Mouse (Mus musculus) heart, embryonic 16.5 days (tissue): Measurements from ENCODE around the gene Slc13a2. TPM values are rescaled to one million over a fixed set of nuclear protein-coding genes. Genes with fewer than 3 reads are reported as not detected.

ENCODE experiments used
- ATAC-seq: fragments of 200-750 bp; cut with Nextera tagmentation; replicated peaks from 2 replicates; pipeline ENCODE4 v1.8.0; 2017; ENCODE audit warnings: moderate number of reproducible peaks; ENCODE audit not compliant: insufficient read depth, low FRiP score; ENCODE audit errors: extremely low read depth
- H3K27ac ChIP-seq: fragments of 300-500 bp; sonication (generic); 2 replicates; pipeline ENCODE4 v1.5.1; 2014; ENCODE audit warnings: mild to moderate bottlenecking, low read length, control low read depth, moderate library complexity
- H3K27me3 ChIP-seq: fragments of 300-500 bp; sonication (generic); 2 replicates; pipeline ENCODE4 v1.6.1; 2014; ENCODE audit warnings: low read length, mixed read lengths; ENCODE audit not compliant: control insufficient read depth, insufficient read depth
- H3K36me3 ChIP-seq: fragments of 300-500 bp; sonication (generic); 2 replicates; pipeline ENCODE4 v1.6.1; 2014; ENCODE audit not compliant: control insufficient read depth, insufficient read depth
- H3K4me1 ChIP-seq: fragments of 300-500 bp; sonication (generic); 2 replicates; pipeline ENCODE4 v1.6.1; 2014; ENCODE audit warnings: low read length, mixed read lengths; ENCODE audit not compliant: control insufficient read depth, insufficient read depth
- H3K4me2 ChIP-seq: fragments of 300-500 bp; sonication (generic); 2 replicates; pipeline ENCODE4 v1.6.1; 2014; ENCODE audit warnings: low read depth, mild to moderate bottlenecking, control low read depth, low read length
- H3K4me3 ChIP-seq: fragments of 300-500 bp; sonication (generic); 2 replicates; pipeline ENCODE4 v1.5.1; 2014; ENCODE audit warnings: mild to moderate bottlenecking, control low read depth, low read length
- H3K9ac ChIP-seq: fragments of 300-500 bp; sonication (generic); 2 replicates; pipeline ENCODE4 v1.6.1; 2014; ENCODE audit warnings: low read length, control low read depth
- H3K9me3 ChIP-seq: fragments of 300-500 bp; sonication (generic); replicated peaks from 2 replicates; pipeline ENCODE4 v1.6.1; 2016; ENCODE audit warnings: low read length; ENCODE audit not compliant: control insufficient read depth
- WGBS: fragments of 180-500 bp; shearing (Covaris S2); extraction: QIAGEN DNeasy Blood & Tissue Kit; methylation state at CpG from one replicate; pipeline ENCODE4 v1.1.7; 2014; 5-methylcytosine and 5-hydroxymethylcytosine counted together
- polyA plus RNA-seq: library from polyadenylated mRNA; unstranded; fragments of >200 nt; fragmentation: Nextera tagmentation; extraction: Ambion mirVana; gene quantifications from 2 replicates; pipeline ENCODE4 v1.2.1, GENCODE M21; 2015

The Slc13a2 gene
- polyA plus RNA-seq, 1 experiment from 2014 or later, result 0.70 TPM

DNA sequence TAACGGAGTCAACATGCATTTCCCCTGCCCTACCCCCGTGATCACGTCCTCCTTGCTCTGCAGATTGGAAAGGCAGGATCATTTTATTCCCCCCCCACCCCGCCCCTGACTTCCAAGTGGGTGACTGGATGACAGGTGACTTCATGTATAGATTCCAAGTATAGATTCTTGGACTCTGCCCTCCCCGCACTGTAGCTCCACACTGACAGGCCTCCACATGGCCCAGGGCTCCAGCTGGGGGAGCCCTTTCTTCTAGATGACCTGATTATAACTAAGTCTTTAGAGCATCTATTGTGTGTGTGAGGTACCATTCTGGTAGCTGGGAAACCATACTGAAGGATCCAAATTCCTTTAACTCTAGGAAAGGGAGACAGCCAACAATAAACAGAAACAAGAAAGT lies 40.7 kb upstream of the Slc13a2 start:
- ATAC-seq, result no peak
- WGBS, result 85% methylated on average over 5 of the region's 5 CpGs

GRCm38 (mm10) chr11:78461894-78462293 lies 39.9 kb upstream of the Slc13a2 start:
- Histone ChIP-seq H3K4me2 (no peak overlapping the region), H3K4me3 (no peak overlapping the region), H3K36me3 (no peaks in the 10 kb centered on the region), H3K9me3 (no peaks in the 10 kb centered on the region), H3K27ac (no peak overlapping the region), H3K9ac (no peak overlapping the region), H3K27me3 (no peaks in the 10 kb centered on the region), H3K4me1 (peaks cover 10% of the 10 kb centered on the region)
- 69% methylated on average over 1 of the region's 1 CpGs for WGBS
- ATAC-seq, result no peak

More for the DNA sequence above, 40.7 kb upstream of the Slc13a2 start:
- no peak overlapping the region for H3K9ac ChIP-seq
- H3K9me3 ChIP-seq, result no peaks in the 10 kb centered on the region
- peaks cover 10% of the 10 kb centered on the region for H3K4me1 ChIP-seq
- H3K27ac ChIP-seq, result no peak overlapping the region
- H3K36me3 ChIP-seq, result no peaks in the 10 kb centered on the region
- H3K27me3 ChIP-seq, result no peaks in the 10 kb centered on the region
- H3K4me3 ChIP-seq, result no peak overlapping the region
- no peak overlapping the region for H3K4me2 ChIP-seq

DNA sequence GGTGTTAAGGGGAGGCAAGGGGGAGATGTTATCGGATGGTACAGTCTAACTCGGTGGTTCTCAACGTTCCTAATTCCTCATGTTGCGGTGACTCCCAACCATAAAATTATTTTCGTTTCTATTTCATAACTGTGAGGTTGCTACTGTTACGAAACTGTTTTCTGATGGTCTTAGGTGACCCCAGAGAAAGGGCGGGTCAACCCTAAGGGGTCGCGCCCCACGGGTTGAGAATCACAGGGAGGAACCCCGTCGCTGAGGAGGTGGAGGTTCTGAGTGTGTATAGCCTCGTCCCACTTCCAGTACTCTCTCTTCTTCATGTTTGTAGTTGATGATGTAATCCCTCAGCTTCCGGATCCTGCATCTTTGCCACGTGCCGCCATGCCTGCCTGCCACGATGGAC lies 36.7 kb upstream of the Slc13a2 start:
- no peaks in the 10 kb centered on the region for H3K9me3 ChIP-seq
- 78% methylated on average over 17 of the region's 17 CpGs for WGBS
- 0 out of 2 replicates have a peak, but pooled peaks cover 2% of the 10 kb centered on the region for H3K27me3 ChIP-seq
- no peak for ATAC-seq
- no peak overlapping the region for H3K27ac ChIP-seq
- no peak overlapping the region for H3K9ac ChIP-seq
- H3K4me1 ChIP-seq, result no peaks in the 10 kb centered on the region
- no peak overlapping the region for H3K4me2 ChIP-seq
- no peaks in the 10 kb centered on the region for H3K36me3 ChIP-seq
- no peak overlapping the region for H3K4me3 ChIP-seq

DNA sequence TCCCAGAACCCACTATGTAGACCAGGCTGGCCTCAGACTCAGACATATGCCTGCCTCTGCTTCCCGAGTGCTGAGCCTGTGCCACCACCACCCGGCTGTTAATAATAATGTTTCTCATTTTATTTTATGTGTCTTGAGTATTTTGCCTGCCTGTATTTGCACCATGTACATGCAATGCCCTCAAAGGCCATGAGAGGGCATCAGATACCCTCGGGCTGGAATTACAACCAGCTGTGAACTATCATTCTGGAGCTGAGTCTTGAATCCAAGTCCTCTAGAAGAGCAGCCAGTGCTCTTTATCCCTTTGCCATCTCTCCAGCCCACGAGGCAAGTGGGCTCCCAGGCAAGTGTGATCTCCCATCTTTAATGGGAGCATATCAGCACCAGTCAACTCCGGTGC lies 33.3 kb upstream of the Slc13a2 start:
- H3K9ac ChIP-seq, result no peak overlapping the region
- ATAC-seq, result no peak
- no peak overlapping the region for H3K4me3 ChIP-seq
- no peak overlapping the region for H3K4me2 ChIP-seq
- 24% methylated on average over 5 of the region's 5 CpGs for WGBS
- no peak overlapping the region for H3K27ac ChIP-seq
- no peaks in the 10 kb centered on the region for H3K9me3 ChIP-seq
- H3K36me3 ChIP-seq, result no peaks in the 10 kb centered on the region
- 0 out of 2 replicates have a peak, but pooled peaks cover 2% of the 10 kb centered on the region for H3K27me3 ChIP-seq
- H3K4me1 ChIP-seq, result no peaks in the 10 kb centered on the region

DNA sequence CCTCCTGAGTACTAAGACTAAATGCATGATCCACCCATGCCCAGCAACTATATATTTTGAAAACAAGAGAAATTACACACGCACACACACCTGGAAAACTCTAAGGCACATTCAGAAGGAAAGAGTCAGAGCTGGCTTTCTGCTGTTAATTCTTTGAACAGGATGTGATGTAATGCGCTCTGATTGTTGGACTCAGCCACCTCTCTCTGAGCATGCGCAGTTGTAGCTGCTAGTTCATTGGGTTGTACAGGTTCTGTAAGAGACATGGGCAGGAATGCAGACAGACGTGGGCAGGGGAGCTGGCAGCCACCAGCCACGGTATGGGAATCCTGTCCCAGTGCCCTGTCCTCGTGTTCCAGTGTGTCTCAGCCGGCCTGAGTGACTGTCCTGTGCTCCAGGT lies 32.3 kb upstream of the Slc13a2 start:
- H3K4me3 ChIP-seq, result no peak overlapping the region
- 0 out of 2 replicates have a peak, but pooled peaks cover 2% of the 10 kb centered on the region for H3K27me3 ChIP-seq
- no peaks in the 10 kb centered on the region for H3K36me3 ChIP-seq
- 65% methylated on average over 7 of the region's 7 CpGs for WGBS
- H3K4me2 ChIP-seq, result no peak overlapping the region
- ATAC-seq, result no peak
- H3K27ac ChIP-seq, result no peak overlapping the region
- H3K9me3 ChIP-seq, result no peaks in the 10 kb centered on the region
- H3K9ac ChIP-seq, result no peak overlapping the region
- H3K4me1 ChIP-seq, result no peaks in the 10 kb centered on the region

GRCm38 (mm10) chr11:78453675-78454074 lies 31.7 kb upstream of the Slc13a2 start:
- Histone ChIP-seq H3K4me1 (no peaks in the 10 kb centered on the region), H3K27me3 (0 out of 2 replicates have a peak, but pooled peaks cover 2% of the 10 kb centered on the region), H3K4me3 (no peak overlapping the region), H3K27ac (no peak overlapping the region), H3K9ac (no peak overlapping the region), H3K36me3 (no peaks in the 10 kb centered on the region), H3K4me2 (no peak overlapping the region), H3K9me3 (no peaks in the 10 kb centered on the region)
- 14% methylated on average over 4 of the region's 4 CpGs for WGBS
- ATAC-seq, result no peak

- H3K27ac ChIP-seq, result no peak overlapping the region
- no peak overlapping the region for H3K4me2 ChIP-seq
- WGBS, result 29% methylated on average over 2 of the region's 2 CpGs
- no peaks in the 10 kb centered on the region for H3K27me3 ChIP-seq
- no peak for ATAC-seq
- H3K4me3 ChIP-seq, result no peak overlapping the region
- H3K4me1 ChIP-seq, result no peaks in the 10 kb centered on the region
- no peaks in the 10 kb centered on the region for H3K9me3 ChIP-seq
- no peak overlapping the region for H3K9ac ChIP-seq
- H3K36me3 ChIP-seq, result no peaks in the 10 kb centered on the region
These were observed 28.3 kb upstream of the Slc13a2 start for GRCm38 (mm10) chr11:78450337-78450736.

GRCm38 (mm10) chr11:78448242-78448641 lies 26.2 kb upstream of the Slc13a2 start:
- Histone ChIP-seq H3K36me3 (no peaks in the 10 kb centered on the region), H3K9ac (no peak overlapping the region), H3K4me2 (no peak overlapping the region), H3K27me3 (no peaks in the 10 kb centered on the region), H3K4me3 (no peak overlapping the region), H3K4me1 (no peaks in the 10 kb centered on the region), H3K9me3 (no peaks in the 10 kb centered on the region), H3K27ac (no peak overlapping the region)
- no peak for ATAC-seq
- WGBS, result 87% methylated on average over 1 of the region's 1 CpGs

DNA sequence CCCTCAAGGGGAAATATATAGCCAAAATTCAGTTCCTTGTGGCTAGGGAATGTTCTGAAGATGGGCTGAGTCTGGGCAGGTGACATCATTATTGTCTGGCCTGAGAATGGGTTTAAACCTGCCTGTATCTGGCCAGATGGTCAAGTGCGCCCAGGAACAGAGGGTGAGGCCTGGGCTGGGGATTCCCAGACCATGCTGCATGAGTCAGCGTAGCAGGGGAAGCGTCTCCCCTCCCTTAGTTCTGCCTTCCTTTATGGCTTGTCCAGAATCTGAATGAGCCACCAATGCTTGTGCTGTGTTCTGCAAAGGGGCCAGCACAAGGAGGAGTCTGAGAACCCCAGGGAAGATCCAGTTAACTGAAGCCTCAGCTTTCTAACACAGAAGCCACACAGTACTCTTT lies 25.2 kb upstream of the Slc13a2 start:
- ATAC-seq, result no peak
- Histone ChIP-seq H3K27ac (no peak overlapping the region), H3K27me3 (no peaks in the 10 kb centered on the region), H3K9ac (no peak overlapping the region), H3K4me3 (no peak overlapping the region), H3K36me3 (no peaks in the 10 kb centered on the region), H3K4me1 (no peaks in the 10 kb centered on the region), H3K4me2 (no peak overlapping the region), H3K9me3 (no peaks in the 10 kb centered on the region)
- WGBS, result 66% methylated on average over 3 of the region's 3 CpGs

DNA sequence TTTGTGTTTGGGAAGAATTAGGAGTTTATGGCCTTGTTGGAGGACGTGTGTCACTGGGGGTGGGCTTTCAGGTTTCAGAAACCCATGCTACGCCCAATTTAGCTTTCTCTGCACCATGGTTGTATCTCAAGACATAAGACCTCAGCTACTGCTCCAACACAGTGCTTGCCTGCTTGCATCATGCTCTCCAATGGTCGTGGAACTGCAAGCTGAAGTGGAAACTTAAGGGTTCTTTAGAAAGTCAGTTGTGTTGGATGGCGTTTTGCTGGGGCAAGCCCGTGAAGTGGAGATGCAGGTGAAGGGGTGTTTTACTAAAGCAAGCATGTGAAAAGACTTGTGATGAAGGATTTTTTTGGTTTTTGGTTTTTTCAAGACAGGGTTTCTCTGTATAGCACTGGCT lies 21.1 kb upstream of the Slc13a2 start:
- Histone ChIP-seq H3K4me1 (no peaks in the 10 kb centered on the region), H3K36me3 (no peaks in the 10 kb centered on the region), H3K9me3 (no peaks in the 10 kb centered on the region), H3K4me3 (no peak overlapping the region), H3K27ac (no peak overlapping the region), H3K4me2 (no peak overlapping the region), H3K9ac (no peak overlapping the region), H3K27me3 (no peaks in the 10 kb centered on the region)
- 73% methylated on average over 5 of the region's 5 CpGs for WGBS
- ATAC-seq, result no peak
